Mouse (Mus musculus): ENCODE measurements around the gene F7.
"Not testable (repeated sequence)": the region's sequence is repeated elsewhere in the genome, so short reads cannot be mapped to it uniquely, and the experiment has no call there.

F7 gene

GRCm38 (mm10) chr8:13036346-13036812 lies 10.5 kb downstream of the F7 start:
- DNase-seq = no peak

DNA sequence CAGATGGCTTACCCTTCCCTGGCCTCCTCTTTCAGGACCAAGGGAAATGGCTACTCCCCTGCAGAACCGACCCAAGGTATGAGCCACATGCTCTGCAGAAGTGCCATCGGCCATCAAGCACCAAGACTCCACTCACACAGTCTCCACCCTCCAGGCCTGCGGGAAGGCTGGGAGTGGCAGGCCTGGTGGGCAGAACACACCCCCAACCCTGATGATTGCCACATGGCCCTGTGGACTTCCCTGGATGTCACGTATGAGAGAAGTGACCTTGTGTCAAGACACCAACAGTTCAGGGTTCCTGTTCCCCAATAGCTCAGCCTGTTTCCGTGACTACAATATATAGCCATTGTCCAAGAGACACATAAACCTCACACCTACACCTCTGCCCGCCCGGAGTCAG lies 11.2 kb downstream of the F7 start, which contains the start of gene F10:
Gene F10 (plus strand): TSS at position 294 of the 400 bp plus-strand sequence.
- no peak for DNase-seq

GRCm38 (mm10) chr8:13037569-13037968 lies 11.7 kb downstream of the F7 start:
- no peak for DNase-seq

DNA sequence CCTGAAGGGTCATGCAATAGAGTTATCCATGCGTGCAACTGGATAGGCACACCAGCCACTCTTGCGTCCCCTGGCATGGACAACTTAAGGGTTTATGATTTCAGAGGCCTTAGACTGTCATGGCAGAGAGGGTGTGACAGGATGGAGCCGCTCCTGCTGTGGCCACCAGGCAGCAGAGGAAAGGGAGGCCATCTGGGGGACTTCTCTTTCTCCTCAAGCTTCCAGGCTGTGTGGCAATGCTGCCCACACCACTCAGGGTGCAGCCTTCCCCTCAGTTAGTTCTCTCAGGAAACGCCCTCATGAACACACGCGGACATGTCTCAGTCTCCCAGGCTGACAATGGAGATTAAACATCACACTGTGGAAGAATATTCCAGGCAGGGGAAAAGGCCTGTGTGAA lies 13.2 kb downstream of the F7 start:
- DNase-seq = no peak

DNA sequence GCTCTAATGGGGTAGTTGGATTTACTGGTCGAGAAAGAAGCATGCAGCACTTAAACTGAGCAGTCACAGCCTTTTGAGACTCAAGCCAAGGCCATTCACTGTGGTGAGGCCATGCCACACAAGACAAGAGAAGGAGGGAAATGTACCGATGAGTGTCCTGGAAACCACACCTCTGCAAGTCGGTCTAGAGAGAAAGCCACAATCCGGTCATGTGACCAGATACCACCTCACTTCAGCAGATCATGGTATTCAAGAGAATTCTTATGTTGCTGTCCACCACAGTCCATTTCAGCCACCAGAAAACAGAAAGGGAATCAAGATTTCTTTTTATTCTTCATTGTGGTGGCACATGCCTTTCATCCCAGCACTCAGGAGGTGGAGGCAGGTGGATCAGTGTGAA lies 15.6 kb downstream of the F7 start:
- no peak for DNase-seq

DNA sequence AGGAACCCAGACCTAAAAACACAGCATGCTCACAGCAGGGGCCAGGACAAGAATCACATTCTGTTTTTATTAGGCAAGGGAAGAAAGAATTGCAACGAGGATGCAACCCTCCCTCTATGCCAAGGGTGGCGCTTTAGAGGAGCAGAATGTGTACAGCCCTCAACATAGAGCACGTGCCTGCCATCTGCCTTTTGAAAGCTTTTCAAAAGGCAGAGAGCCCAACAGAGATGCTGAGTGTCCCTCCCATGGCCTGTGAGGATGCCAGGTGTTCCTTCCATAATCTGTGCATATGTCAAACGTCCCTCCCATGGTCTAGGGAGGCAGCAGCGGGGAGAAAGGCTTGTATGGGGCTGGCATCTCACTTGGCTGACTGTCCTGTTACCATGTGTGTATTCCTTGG lies 21.8 kb downstream of the F7 start:
- DNase-seq = no peak

DNA sequence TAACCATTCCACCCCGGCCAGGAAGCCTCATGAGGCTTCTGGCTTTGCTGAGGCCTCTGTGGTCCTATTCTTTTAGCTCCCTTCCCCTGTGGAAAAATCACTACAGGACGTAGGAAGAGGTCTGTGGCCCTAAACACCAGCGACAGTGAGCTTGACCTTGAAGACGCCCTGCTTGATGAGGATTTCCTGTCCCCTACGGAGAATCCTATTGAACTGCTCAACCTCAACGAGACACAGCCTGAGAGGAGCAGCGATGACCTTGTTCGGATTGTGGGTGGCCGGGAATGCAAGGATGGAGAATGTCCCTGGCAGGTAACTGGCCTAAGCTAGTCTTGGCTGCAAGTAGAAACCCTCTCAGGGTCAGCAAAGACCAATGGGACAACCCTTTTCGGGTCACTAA lies 24.7 kb downstream of the F7 start:
- DNase-seq = no peak

GRCm38 (mm10) chr8:13057351-13057750 lies 31.5 kb downstream of the F7 start:
- no peak for DNase-seq

DNA sequence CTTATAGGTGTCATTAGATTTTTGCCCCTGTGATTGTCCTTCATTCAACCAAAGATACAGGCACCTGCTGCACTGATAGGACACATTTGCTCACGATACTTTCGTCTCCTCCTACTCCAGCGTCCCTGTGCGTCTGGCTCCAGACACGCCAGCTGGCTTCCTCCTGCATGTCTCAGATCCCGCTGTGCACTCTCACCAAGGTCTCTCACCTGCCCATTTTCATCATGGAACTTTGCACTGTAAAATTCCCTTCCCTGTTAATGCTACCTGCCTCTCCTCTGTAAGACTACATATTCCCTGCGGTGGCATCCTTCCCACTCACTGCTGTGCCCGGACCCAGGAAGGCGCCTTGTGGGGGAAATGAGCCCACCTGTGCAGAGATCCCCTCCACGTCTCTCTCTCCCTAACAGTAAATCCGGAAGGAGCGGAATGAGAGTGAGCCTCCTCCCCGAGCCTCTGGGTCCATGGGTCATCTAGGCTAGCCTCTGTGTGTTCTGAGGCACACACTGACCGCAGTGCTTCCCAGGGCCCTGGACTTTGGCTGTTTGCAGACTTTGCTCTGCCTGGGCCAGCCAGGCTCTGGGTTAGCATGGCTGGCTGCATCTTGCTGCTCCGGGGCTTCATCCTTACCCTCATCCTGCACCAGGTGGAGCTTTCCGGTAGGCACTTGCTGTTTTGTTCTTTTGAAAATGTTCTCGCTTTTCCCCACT lies 34.8 kb downstream of the F7 start, which contains the start of gene Proz:
Gene Proz (plus strand): TSS at position 474 of the 710 bp plus-strand sequence.
- DNase-seq = no peak

DNA sequence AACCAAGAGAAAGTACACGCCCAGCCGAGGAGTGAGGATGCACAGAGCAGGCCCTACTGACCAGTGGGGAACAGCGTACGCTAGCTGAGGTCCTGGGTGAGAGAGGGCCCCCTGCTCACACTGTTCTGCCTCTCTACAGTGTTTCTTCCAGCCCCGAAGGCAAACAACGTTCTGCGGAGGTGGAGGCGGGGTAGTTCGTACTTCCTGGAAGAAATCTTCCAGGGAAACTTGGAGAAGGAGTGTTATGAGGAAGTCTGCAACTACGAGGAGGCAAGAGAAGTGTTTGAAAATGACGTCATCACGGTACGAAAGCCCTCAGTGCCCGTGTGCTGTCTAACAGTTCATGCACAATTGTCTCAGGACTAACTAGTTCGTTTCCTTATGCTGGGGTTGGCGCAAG lies 37.3 kb downstream of the F7 start:
- DNase-seq = no peak

DNA sequence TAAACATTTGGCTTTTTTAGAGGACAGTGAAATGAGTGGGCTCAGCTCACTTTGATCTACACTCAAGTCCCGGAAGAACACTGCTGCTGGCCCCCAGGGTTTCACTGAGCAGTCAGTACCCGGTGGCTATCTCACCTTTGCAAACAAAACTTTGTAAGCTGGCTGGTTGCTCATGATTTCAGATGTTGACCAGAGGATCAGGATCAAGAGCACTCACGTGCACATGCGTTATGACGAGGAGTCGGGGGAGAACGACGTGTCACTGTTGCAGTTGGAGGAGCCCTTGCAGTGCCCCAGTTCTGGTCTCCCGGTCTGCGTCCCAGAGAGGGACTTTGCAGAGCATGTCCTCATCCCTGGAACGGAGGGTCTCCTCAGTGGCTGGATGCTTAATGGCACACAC lies 47.4 kb downstream of the F7 start:
- DNase-seq = no peak

DNA sequence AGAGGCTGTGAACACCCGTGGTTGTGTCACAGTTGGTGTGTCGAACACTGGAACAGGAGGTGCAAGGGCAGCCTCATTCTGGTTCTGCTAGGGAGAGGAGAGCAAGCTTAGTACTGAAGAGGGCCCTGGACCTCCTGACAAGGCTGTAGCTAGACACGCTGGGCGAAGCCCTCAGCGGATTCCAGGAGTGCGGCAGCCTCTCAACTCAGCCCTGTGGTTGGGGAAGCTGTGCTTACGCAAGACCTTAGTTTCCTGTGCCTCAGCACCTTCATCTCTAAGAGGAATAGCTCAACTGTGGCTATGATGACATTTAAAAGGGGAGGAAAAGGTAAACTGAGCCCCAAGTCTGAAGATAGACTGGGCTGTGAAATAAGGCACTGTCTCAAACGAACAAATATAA lies 49.2 kb downstream of the F7 start:
- DNase-seq = no peak

- DNase-seq = not testable (repeated sequence)
Observed at GRCm38 (mm10) chr8:13075579-13075978, 49.7 kb downstream of the F7 start.

DNA sequence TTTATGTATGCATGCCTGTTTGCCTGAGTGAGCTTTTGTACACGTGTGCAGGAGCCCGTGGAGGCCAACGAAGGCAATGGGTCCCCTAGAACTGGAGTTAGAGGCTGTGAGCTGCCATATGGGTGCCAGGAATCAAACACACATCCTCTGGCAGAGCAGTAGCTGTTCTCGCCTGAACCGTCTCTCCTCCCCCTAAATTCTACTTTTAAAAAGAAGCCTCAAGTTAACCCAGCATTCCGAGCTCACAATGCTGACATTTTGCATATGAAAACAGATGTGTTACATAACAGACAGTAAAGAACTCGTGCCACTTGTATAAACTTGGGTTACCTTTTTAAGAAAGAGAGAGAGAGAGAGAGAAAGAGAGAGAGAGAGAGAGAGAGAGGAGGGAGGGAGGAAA lies 51.7 kb downstream of the F7 start:
- DNase-seq = no peak

Measured in cerebellum, adult 9-11 months (tissue).